Mouse (Mus musculus): ENCODE data around the gene Omt2b. TPM values are rescaled to one million over a fixed set of nuclear protein-coding genes. Genes with fewer than 3 reads are reported as not detected.

Omt2b gene
- polyA plus RNA-seq (2014; fragmentation: Illumina TruSeq; extraction: RNeasy Lipid Tissue Mini Kit (QIAGEN cat#74804); ENCODE audit: low read depth, low replicate concordance) = not detected

DNA sequence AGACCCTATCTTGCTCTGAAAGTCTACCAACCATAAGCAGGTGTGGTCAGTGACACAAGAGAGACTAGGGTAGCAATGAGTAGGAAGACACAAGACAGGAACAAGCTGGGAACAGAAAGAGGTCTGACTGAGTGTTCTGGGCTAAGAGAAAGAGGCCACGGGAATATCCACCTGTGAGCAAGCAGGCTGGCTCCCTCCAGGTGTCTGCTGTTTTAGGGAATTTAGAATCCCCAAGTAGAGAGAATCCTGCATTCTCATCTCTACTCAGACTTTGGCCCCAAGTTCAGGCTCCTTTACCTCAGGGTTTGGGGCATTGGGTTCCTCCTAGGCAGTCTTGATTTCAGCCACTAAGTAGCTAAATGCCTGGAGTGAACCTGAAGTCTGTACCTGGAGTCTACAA lies at the start of gene Omt2b:
Omt2b (plus strand) TSS at position 301 of the 400 bp plus-strand sequence.

DNA sequence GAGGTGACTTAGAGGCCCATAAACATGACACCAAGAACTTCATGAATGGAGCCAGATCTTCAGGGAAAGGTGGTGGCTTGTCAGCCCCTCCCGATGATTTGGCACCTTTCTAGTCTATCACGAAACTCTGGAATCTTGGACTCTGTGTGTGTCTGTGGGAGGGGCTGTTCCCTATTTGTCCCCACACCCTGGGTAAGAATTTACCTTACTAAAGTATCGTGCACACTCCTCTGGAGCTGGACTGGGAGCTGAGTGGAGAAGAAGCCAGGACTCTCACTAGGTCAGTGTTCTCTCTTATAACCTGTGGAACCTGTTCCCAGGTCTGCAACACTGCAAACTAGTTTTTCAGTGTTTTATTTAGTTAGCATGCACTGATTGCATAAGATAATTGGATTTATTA lies 37.7 kb upstream of the Omt2b start, which contains the start of gene Gm10639:
Gm10639 (plus strand) TSS at position 201 of the 400 bp plus-strand sequence.

DNA sequence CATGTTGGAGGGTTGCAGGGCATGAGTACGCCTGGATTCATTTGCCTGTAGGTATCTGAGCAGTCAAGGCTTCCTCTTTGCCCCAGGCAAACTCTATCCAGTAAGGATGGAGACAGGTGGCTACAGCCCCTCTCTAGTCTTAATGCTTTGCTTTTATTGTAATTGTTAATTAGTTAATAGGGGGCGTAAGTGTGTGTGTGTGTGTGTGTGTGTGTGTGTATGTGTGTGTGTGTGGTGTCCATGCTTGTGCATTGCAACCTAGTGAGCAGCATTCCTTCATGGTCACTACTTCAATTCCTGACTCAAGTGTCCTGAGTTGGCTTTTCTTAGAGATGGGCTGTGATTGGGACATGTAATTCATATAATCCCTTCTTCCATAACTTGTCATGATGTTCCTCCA lies 12.7 kb upstream of the Omt2b start, which contains the start of gene Omt2a:
Omt2a (minus strand) TSS at position 101 of the 400 bp plus-strand sequence.

DNA sequence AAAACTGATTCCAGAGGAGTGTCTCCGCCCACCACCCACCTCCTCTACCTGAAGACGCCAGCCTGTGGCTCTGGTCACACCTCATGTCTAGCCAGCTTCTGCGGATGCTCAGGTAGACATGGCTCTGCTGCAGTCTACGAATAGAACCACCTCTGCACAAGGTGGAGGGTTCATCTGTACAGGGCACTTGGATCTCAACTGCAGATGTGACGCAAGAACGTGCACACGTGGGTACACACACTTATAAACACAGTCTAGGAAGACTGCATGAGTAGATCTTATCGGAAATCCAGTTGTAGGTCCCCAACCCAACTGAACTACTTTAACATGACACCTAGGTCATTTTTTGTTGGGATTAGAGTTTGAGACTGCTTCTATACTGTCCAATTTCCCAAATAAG lies 28.2 kb downstream of the Omt2b start, which contains the start of gene Gsta2:
Gsta2 (minus strand) TSS at position 178 of the 400 bp plus-strand sequence.

DNA sequence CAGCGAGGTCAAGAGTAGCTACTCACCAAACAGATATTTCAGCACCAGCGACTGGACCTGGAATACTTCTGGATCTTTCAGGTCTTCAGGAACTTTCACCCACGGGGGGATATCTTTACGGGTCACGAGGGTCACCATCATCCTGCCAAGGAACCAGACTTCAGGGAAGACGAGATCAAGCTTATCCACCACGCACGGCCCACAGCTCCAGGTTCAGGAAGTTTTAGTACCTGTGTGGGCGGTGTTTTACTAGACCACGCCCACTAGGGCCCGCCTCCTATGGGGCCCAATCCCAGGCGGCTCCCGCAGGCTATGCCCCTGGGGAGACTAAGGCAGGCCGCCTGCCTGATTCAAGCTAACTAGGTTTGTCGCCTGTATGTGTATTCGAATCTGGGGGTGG lies 40.6 kb downstream of the Omt2b start, which contains the start of gene Dppa5a:
Dppa5a (minus strand) TSS at position 219 of the 400 bp plus-strand sequence.

DNA sequence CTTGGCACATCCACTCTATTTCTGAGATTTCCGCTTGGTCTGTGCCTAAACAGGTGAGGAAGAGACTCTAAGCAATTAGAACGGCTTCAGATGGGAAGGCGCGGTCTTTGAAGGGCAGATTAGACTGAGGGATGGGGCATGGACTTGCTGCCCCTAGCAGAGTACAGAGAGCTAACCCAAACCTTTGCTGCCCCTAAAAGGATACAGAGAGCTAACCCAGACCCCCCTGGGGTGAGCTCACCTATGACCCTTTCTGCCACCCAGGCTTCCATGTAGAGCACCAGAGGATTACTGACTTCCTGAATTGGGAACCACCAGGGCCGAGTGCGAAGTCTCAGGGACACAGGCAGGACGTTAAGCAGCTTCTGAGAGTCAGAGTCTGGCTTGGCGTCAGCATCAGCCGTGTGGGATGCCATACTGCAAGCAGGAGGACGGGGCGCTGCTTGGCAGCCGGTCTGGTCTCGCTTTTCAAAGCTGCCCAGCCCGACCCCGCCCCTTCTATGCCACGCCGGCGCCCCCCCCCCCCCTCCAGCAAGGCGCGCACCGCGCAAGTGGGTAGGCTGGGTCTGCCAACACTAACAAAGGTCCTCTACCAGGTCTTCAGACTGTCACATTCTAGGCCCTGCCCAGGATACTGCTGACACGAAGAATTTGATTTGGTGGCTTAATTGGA lies 50.9 kb downstream of the Omt2b start, which contains the start of gene Ooep:
Ooep (minus strand) TSS at position 613 of the 673 bp plus-strand sequence.

Other genes starting within 250 kb of the Omt2b start
- 49.6 TPM for gene Fbxo9, start 218.5 kb upstream of the Omt2b start, polyA plus RNA-seq (2014; fragmentation: Illumina TruSeq; extraction: RNeasy Lipid Tissue Mini Kit (QIAGEN cat#74804); ENCODE audit: low read depth, low replicate concordance)
- gene Ick, start 218.4 kb upstream of the Omt2b start, polyA plus RNA-seq (2014; fragmentation: Illumina TruSeq; extraction: RNeasy Lipid Tissue Mini Kit (QIAGEN cat#74804); ENCODE audit: low read depth, low replicate concordance) = 14.0 TPM
- gene Gsta4, start 144.8 kb upstream of the Omt2b start, polyA plus RNA-seq (2014; fragmentation: Illumina TruSeq; extraction: RNeasy Lipid Tissue Mini Kit (QIAGEN cat#74804); ENCODE audit: low read depth, low replicate concordance) = 117 TPM
- 11.3 TPM for gene Gsta1, start 96.9 kb upstream of the Omt2b start, polyA plus RNA-seq (2014; fragmentation: Illumina TruSeq; extraction: RNeasy Lipid Tissue Mini Kit (QIAGEN cat#74804); ENCODE audit: low read depth, low replicate concordance)
- not detected for gene Gm3776, start 70.5 kb upstream of the Omt2b start, polyA plus RNA-seq (2014; fragmentation: Illumina TruSeq; extraction: RNeasy Lipid Tissue Mini Kit (QIAGEN cat#74804); ENCODE audit: low read depth, low replicate concordance)
- gene Gm10639, start 37.7 kb upstream of the Omt2b start, polyA plus RNA-seq (2014; fragmentation: Illumina TruSeq; extraction: RNeasy Lipid Tissue Mini Kit (QIAGEN cat#74804); ENCODE audit: low read depth, low replicate concordance) = 86.5 TPM
- not detected for gene Omt2a, start 12.8 kb upstream of the Omt2b start, polyA plus RNA-seq (2014; fragmentation: Illumina TruSeq; extraction: RNeasy Lipid Tissue Mini Kit (QIAGEN cat#74804); ENCODE audit: low read depth, low replicate concordance)
- gene Gsta2, start 28.2 kb downstream of the Omt2b start, polyA plus RNA-seq (2014; fragmentation: Illumina TruSeq; extraction: RNeasy Lipid Tissue Mini Kit (QIAGEN cat#74804); ENCODE audit: low read depth, low replicate concordance) = 2,120 TPM
- gene Dppa5a, start 40.6 kb downstream of the Omt2b start, polyA plus RNA-seq (2014; fragmentation: Illumina TruSeq; extraction: RNeasy Lipid Tissue Mini Kit (QIAGEN cat#74804); ENCODE audit: low read depth, low replicate concordance) = not detected
- gene Ooep, start 51.1 kb downstream of the Omt2b start, polyA plus RNA-seq (2014; fragmentation: Illumina TruSeq; extraction: RNeasy Lipid Tissue Mini Kit (QIAGEN cat#74804); ENCODE audit: low read depth, low replicate concordance) = not detected
- gene Ddx43, start 68.2 kb downstream of the Omt2b start, polyA plus RNA-seq (2014; fragmentation: Illumina TruSeq; extraction: RNeasy Lipid Tissue Mini Kit (QIAGEN cat#74804); ENCODE audit: low read depth, low replicate concordance) = 0.24 TPM
- gene Cgas, start 115.6 kb downstream of the Omt2b start, polyA plus RNA-seq (2014; fragmentation: Illumina TruSeq; extraction: RNeasy Lipid Tissue Mini Kit (QIAGEN cat#74804); ENCODE audit: low read depth, low replicate concordance) = 0.77 TPM
- gene Mto1, start 120.6 kb downstream of the Omt2b start, polyA plus RNA-seq (2014; fragmentation: Illumina TruSeq; extraction: RNeasy Lipid Tissue Mini Kit (QIAGEN cat#74804); ENCODE audit: low read depth, low replicate concordance) = 26.3 TPM
- not detected for gene Gm17324, start 121.2 kb downstream of the Omt2b start, polyA plus RNA-seq (2014; fragmentation: Illumina TruSeq; extraction: RNeasy Lipid Tissue Mini Kit (QIAGEN cat#74804); ENCODE audit: low read depth, low replicate concordance)
- gene Eef1a1, start 161.6 kb downstream of the Omt2b start, polyA plus RNA-seq (2014; fragmentation: Illumina TruSeq; extraction: RNeasy Lipid Tissue Mini Kit (QIAGEN cat#74804); ENCODE audit: low read depth, low replicate concordance) = 4,098 TPM